Mouse (Mus musculus): Measurements from ENCODE around the gene Olfr67.
"Not testable (repeated sequence)": the region's sequence is repeated elsewhere in the genome, so short reads cannot be mapped to it uniquely, and the experiment has no call there.

Gene Olfr67

DNA sequence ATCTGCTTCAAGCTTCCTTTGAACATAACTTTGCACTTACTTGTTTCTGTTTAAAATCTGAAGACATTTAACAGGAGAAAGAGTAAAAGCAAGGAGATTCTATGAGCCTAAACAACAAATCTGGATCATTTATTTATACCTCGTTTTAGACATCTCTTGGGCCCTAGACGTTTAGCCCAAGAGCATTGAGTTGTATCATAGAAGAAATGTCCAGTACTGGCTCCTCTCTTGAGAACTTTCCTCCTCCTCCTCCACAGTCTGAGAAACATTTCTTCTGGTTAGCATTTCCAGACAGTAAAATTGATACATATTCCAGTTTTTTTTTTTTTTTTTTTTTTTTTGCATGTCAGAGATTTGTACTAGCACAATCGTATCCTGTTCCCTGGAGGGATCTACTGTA lies at the start of gene Olfr67:
Olfr67 (minus strand) TSS at position 101 of the 400 bp plus-strand sequence.
- no peak for DNase-seq (ENCODE audit: low read depth)

DNA sequence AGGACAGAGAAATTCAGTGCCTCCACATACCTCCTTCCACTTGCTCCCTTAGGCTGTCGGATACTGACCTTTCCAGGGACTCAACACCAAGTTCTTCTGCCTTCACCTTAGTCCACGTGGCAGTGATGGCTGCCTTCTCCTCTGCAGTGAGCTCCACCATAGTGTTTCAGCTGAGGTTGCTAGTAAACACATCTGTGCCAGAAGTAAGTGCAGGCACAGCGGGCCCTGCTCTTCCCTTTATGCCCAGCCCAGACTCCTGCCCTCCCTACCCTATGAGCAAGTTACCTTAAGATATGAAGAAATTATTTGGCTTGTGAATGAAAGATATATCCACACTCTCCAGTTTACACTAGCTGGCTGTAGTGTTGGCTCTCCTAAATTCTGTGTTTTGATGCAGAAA lies 48.6 kb upstream of the Olfr67 start, which contains the start of gene Hbb-bh2:
Hbb-bh2 (minus strand) TSS at position 253 of the 400 bp plus-strand sequence.
- no peak for DNase-seq (ENCODE audit: low read depth)

- DNase-seq (ENCODE audit: low read depth), result no peak
These were observed 36.2 kb upstream of the Olfr67 start, which contains the start of gene Hbb-bs for GRCm38 (mm10) chr7:103827808-103828207. Hbb-bs (minus strand) TSS chr7:103828096.

- DNase-seq (ENCODE audit: low read depth), result not testable (repeated sequence)
These were observed 35.5 kb upstream of the Olfr67 start for GRCm38 (mm10) chr7:103827139-103827538.

DNA sequence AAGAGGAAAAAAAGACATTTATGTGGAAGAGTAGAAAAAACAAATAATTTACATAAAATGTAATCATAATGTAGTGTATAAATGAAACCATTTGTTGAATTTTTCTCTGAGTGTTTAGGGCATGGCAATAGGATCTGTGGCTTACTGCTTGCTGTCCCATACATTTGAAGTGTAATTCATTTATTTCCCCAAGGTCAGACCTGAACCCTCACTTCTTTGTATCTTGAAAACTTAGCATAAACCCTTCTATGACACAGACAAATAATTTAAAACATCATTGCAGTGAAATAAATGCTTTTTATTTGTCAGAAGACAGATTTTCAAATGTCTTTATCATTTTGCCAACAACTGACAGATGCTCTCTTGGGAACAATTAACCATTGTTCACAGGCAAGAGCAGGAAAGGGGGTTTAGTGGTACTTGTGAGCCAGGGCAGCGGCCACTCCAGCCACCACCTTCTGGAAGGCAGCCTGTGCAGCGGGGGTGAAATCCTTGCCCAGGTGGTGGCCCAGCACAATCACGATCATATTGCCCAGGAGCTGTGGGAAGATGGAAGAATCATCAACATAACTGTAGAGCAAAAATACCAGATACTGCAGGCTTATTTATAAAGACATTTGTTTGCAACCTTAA lies 34.8 kb upstream of the Olfr67 start:
- no peak for DNase-seq (ENCODE audit: low read depth)

- no peak for DNase-seq (ENCODE audit: low read depth)
These were observed 34.1 kb upstream of the Olfr67 start for GRCm38 (mm10) chr7:103825536-103826254.

GRCm38 (mm10) chr7:103824597-103824996 lies 33.0 kb upstream of the Olfr67 start:
- no peak for DNase-seq (ENCODE audit: low read depth)

DNA sequence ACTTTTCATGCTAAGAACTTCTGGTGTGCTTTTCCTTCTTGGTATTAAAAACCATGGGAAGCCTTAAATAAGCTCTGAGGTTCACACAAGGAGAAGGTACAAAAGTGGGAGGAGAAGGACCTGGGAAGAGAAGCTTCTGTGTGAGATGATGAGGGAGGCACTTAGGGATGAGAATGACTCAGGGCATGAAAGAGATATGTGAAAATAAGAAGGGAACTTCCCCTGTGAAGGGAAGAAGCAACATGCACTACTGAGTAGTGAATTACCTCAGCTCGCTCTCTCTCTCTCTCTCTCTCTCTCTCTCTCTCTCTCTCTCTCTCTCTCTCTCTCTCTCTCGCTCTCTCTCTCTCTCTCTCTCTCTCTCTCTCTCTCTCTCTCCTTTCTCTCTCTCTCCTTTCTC lies 23.5 kb upstream of the Olfr67 start:
- DNase-seq (ENCODE audit: low read depth), result not testable (repeated sequence)

DNA sequence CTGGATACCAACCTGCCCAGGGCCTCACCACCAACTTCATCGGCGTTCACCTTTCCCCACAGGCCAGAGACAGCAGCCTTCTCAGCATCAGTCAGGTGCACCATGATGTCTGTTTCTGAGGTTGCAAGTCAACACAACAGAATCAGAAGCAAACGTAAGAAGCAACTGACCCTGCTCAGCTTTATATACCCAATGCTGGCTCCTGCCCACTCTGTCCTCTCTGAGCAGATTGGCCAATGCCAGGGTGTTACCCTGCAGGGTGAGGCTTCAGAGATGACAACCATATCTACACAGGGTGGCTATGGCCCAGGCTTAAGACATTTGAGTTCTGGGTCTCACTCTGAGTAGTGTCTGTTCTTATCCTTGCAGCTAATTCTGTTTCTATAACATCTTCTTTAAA lies 22.1 kb upstream of the Olfr67 start, which contains the start of gene Hbb-bt:
Hbb-bt (minus strand) TSS at position 231 of the 400 bp plus-strand sequence.
- no peak for DNase-seq (ENCODE audit: low read depth)

- not testable (repeated sequence) for DNase-seq (ENCODE audit: low read depth)
These were observed 21.5 kb upstream of the Olfr67 start for GRCm38 (mm10) chr7:103813152-103813551.

- DNase-seq (ENCODE audit: low read depth), result no peak
These were observed 20.6 kb upstream of the Olfr67 start for GRCm38 (mm10) chr7:103812174-103812573.

- DNase-seq (ENCODE audit: low read depth), result no peak
These were observed 19.7 kb upstream of the Olfr67 start for GRCm38 (mm10) chr7:103811223-103811845.

GRCm38 (mm10) chr7:103810746-103811145 lies 19.1 kb upstream of the Olfr67 start:
- DNase-seq (ENCODE audit: low read depth), result no peak

DNA sequence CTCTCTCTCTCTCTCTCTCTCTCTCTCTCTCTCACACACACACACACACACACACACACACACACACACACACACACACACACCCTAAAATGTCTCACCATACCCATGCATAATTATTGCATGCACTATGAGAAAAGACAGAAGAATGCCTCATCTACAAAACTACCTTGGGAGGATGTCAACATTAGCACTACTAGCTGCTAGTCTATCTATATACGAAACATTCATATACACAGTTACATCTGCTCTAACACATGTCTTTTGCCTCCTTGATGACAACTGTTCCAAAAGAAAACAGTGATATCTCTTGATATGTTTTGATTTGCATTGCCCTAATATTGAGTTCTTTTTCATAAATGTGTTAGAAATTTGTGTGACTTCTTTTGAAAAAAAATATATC lies 18.7 kb upstream of the Olfr67 start:
- no peak for DNase-seq (ENCODE audit: low read depth)

GRCm38 (mm10) chr7:103809801-103810155 lies 18.2 kb upstream of the Olfr67 start:
- no peak for DNase-seq (ENCODE audit: low read depth)

GRCm38 (mm10) chr7:103808971-103809800 lies 17.6 kb upstream of the Olfr67 start:
- DNase-seq (ENCODE audit: low read depth), result no peak

DNA sequence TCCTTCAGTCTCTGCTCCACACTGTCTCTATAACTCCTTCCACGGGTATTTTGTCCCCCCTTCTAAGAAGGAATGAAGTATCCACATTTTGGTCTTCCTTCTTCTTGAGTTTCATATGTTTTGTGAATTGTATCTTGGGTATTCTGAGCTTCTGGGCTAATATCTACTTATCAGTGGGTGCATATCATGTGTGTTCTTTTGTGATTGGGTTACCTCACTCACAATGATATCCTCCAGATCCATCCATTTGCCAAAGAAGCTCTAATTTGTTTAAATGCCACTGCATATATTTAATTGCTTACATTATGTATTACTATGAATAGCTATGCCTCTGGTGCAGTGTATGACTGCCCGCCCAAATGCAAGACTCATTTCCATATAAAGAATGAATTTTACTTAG lies 16.5 kb upstream of the Olfr67 start:
- not testable (repeated sequence) for DNase-seq (ENCODE audit: low read depth)

DNA sequence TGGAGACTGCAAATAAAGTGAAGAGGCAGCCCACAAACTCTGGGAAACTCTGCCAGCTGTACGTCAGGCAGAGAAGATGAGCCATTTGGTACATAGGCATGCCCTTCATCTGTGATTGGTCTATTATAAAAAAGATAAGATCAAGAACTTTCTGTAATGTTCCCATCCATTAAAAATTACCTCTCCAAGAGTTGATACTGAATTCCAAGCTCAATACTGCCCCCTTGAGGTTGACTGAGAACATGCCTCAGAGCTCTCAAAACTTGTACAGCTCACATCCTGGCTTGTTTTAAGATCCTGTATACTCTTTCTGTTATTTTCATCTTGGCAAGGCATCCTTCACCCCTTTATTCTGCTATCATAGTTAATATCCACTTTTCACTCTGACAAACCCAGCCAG lies 15.2 kb upstream of the Olfr67 start:
- peak; percentile 57 for DNase-seq (ENCODE audit: low read depth)

- DNase-seq (ENCODE audit: low read depth), result peak; percentile 2
These were observed 1.2 kb upstream of the Olfr67 start for GRCm38 (mm10) chr7:103792669-103793388.

DNA sequence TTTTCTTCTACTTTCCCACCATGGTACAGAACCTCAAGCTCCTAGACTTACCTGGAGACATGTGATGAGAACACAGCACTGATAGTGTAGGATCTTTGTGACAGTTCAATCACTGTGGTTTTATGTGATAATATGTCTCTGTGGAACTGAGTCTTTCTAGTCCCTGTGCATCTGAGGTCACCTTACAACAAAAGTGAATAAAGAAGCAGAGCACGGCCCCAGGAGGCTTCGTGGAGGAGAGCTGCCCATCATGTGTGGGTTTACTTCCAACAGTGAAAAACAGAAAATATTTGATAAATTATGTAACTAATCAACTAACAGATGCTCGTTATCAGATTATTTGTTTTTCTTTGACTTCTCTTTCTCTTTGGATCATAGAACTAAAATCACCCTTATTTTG lies 12.0 kb downstream of the Olfr67 start, which contains the start of gene Olfr68:
Olfr68 (minus strand) TSS at position 101 of the 400 bp plus-strand sequence.
- DNase-seq (ENCODE audit: low read depth), result no peak

GRCm38 (mm10) chr7:103777652-103778051 lies 14.0 kb downstream of the Olfr67 start:
- not testable (repeated sequence) for DNase-seq (ENCODE audit: low read depth)
